Mouse (Mus musculus): ENCODE data around the gene Ltc4s. TPM values are rescaled to one million over a fixed set of nuclear protein-coding genes. Genes with fewer than 3 reads are reported as not detected.

Gene Ltc4s
- polyA plus RNA-seq, 1 experiment from 2014 or later, result 2.6 TPM

- Histone ChIP-seq H3K4me1 (replicated peaks; ENCODE audit: control insufficient read depth, insufficient read depth, low read length) (peaks cover 31% of the 10 kb centered on the region), H3K27me3 (replicated peaks; ENCODE audit: control insufficient read depth, insufficient read depth, low read length) (peaks cover 6% of the 10 kb centered on the region; the same call in 1 of the 2 replicates), H3K27ac (ENCODE audit: low read depth, low read length) (no peak overlapping the region), H3K4me2 (0 out of 2 replicates have a peak overlapping the region, but pooled peaks have one; percentile 6), H3K9me3 (ENCODE audit: control insufficient read depth, low read length) (no peaks in the 10 kb centered on the region), H3K4me3 (ENCODE audit: low read depth, low read length) (no peak overlapping the region), H3K36me3 (ENCODE audit: control insufficient read depth, insufficient read depth, low read length) (no peaks in the 10 kb centered on the region), H3K9ac (ENCODE audit: low read depth, low read length) (no peak overlapping the region)
- 37% methylated on average over 7 of the region's 7 CpGs for WGBS
- DNase-seq (ENCODE audit: low spot score), result no peak
- ATAC-seq (replicated peaks; ENCODE audit: low FRiP score), result no peak
Measured at GRCm38 (mm10) chr11:50240235-50240911, 2.0 kb upstream of the Ltc4s start.

- H3K4me2 ChIP-seq, result peak overlapping the region; percentile 98; the same call in 1 of the 2 replicates
- peaks cover 6% of the 10 kb centered on the region; the same call in 1 of the 2 replicates for H3K27me3 ChIP-seq (replicated peaks; ENCODE audit: control insufficient read depth, insufficient read depth, low read length)
- H3K9ac ChIP-seq (ENCODE audit: low read depth, low read length), result no peak overlapping the region
- DNase-seq (ENCODE audit: low spot score) (no peak), ATAC-seq (replicated peaks; ENCODE audit: low FRiP score) (no peak)
- WGBS, result 76% methylated on average over 9 of the region's 9 CpGs
- H3K4me3 ChIP-seq (ENCODE audit: low read depth, low read length), result no peak overlapping the region
- 0 out of 2 replicates have a peak overlapping the region, but pooled peaks have one; percentile 6 for H3K27ac ChIP-seq (ENCODE audit: low read depth, low read length)
- peaks cover 5% of the 10 kb centered on the region for H3K36me3 ChIP-seq (ENCODE audit: control insufficient read depth, insufficient read depth, low read length)
- peaks cover 31% of the 10 kb centered on the region for H3K4me1 ChIP-seq (replicated peaks; ENCODE audit: control insufficient read depth, insufficient read depth, low read length)
- H3K9me3 ChIP-seq (ENCODE audit: control insufficient read depth, low read length), result no peaks in the 10 kb centered on the region
Measured at GRCm38 (mm10) chr11:50238821-50239791, 690 bp upstream of the Ltc4s start.

- Histone ChIP-seq H3K36me3 (ENCODE audit: control insufficient read depth, insufficient read depth, low read length) (peaks cover 21% of the 10 kb centered on the region), H3K4me3 (ENCODE audit: low read depth, low read length) (peak overlapping the region; percentile 69), H3K27me3 (replicated peaks; ENCODE audit: control insufficient read depth, insufficient read depth, low read length) (peaks cover 6% of the 10 kb centered on the region; the same call in 1 of the 2 replicates), H3K4me1 (replicated peaks; ENCODE audit: control insufficient read depth, insufficient read depth, low read length) (peaks cover 31% of the 10 kb centered on the region), H3K9me3 (ENCODE audit: control insufficient read depth, low read length) (no peaks in the 10 kb centered on the region), H3K4me2 (peak overlapping the region; percentile 98), H3K9ac (ENCODE audit: low read depth, low read length) (peak overlapping the region; percentile 71), H3K27ac (ENCODE audit: low read depth, low read length) (peak overlapping the region; percentile 41; the same call in 1 of the 2 replicates)
- peak; percentile 54 for DNase-seq (ENCODE audit: low spot score)
- 2% methylated on average over 66 of the region's 66 CpGs for WGBS
- peak; percentile 16 for ATAC-seq (replicated peaks; ENCODE audit: low FRiP score)
Measured at GRCm38 (mm10) chr11:50236937-50237835, 1.2 kb downstream of the Ltc4s start.

- Histone ChIP-seq H3K9me3 (ENCODE audit: control insufficient read depth, low read length) (no peaks in the 10 kb centered on the region), H3K4me2 (peak overlapping the region; percentile 98), H3K36me3 (ENCODE audit: control insufficient read depth, insufficient read depth, low read length) (peaks cover 21% of the 10 kb centered on the region), H3K4me1 (replicated peaks; ENCODE audit: control insufficient read depth, insufficient read depth, low read length) (peaks cover 31% of the 10 kb centered on the region), H3K27me3 (replicated peaks; ENCODE audit: control insufficient read depth, insufficient read depth, low read length) (peaks cover 6% of the 10 kb centered on the region; the same call in 1 of the 2 replicates), H3K4me3 (ENCODE audit: low read depth, low read length) (peak overlapping the region; percentile 69), H3K27ac (ENCODE audit: low read depth, low read length) (peak overlapping the region; percentile 41; the same call in 1 of the 2 replicates), H3K9ac (ENCODE audit: low read depth, low read length) (peak overlapping the region; percentile 71)
- under 1% methylated on average over 27 of the region's 27 CpGs for WGBS
- peak; percentile 89 for ATAC-seq (replicated peaks; ENCODE audit: low FRiP score)
- DNase-seq (ENCODE audit: low spot score), result peak; percentile 91
Measured at GRCm38 (mm10) chr11:50236540-50236936, 1.9 kb downstream of the Ltc4s start.

- ATAC-seq (replicated peaks; ENCODE audit: low FRiP score), result no peak
- WGBS, result 91% methylated on average over 25 of the region's 25 CpGs
- Histone ChIP-seq H3K27ac (ENCODE audit: low read depth, low read length) (no peak overlapping the region), H3K9ac (ENCODE audit: low read depth, low read length) (no peak overlapping the region), H3K4me1 (replicated peaks; ENCODE audit: control insufficient read depth, insufficient read depth, low read length) (peaks cover 29% of the 10 kb centered on the region), H3K4me2 (no peak overlapping the region), H3K9me3 (ENCODE audit: control insufficient read depth, low read length) (no peaks in the 10 kb centered on the region), H3K36me3 (ENCODE audit: control insufficient read depth, insufficient read depth, low read length) (peaks cover 24% of the 10 kb centered on the region), H3K27me3 (replicated peaks; ENCODE audit: control insufficient read depth, insufficient read depth, low read length) (peaks cover 6% of the 10 kb centered on the region; the same call in 1 of the 2 replicates), H3K4me3 (ENCODE audit: low read depth, low read length) (no peak overlapping the region)
- DNase-seq (ENCODE audit: low spot score), result no peak
Measured at GRCm38 (mm10) chr11:50234606-50235005, 3.8 kb downstream of the Ltc4s start.

GRCm38 (mm10) chr11:50233993-50234392, 4.4 kb downstream of the Ltc4s start:
- WGBS, result 84% methylated on average over 11 of the region's 11 CpGs
- ATAC-seq (replicated peaks; ENCODE audit: low FRiP score) (no peak), DNase-seq (ENCODE audit: low spot score) (no peak)
- H3K27ac ChIP-seq (ENCODE audit: low read depth, low read length), result no peak overlapping the region
- H3K9me3 ChIP-seq (ENCODE audit: control insufficient read depth, low read length), result no peaks in the 10 kb centered on the region
- H3K4me2 ChIP-seq, result no peak overlapping the region
- H3K27me3 ChIP-seq (replicated peaks; ENCODE audit: control insufficient read depth, insufficient read depth, low read length), result peaks cover 6% of the 10 kb centered on the region; the same call in 1 of the 2 replicates
- no peak overlapping the region for H3K9ac ChIP-seq (ENCODE audit: low read depth, low read length)
- peaks cover 24% of the 10 kb centered on the region for H3K36me3 ChIP-seq (ENCODE audit: control insufficient read depth, insufficient read depth, low read length)
- peaks cover 24% of the 10 kb centered on the region for H3K4me1 ChIP-seq (replicated peaks; ENCODE audit: control insufficient read depth, insufficient read depth, low read length)
- H3K4me3 ChIP-seq (ENCODE audit: low read depth, low read length), result no peak overlapping the region

- ATAC-seq (replicated peaks; ENCODE audit: low FRiP score), result no peak
- peaks cover 27% of the 10 kb centered on the region for H3K36me3 ChIP-seq (ENCODE audit: control insufficient read depth, insufficient read depth, low read length)
- H3K27ac ChIP-seq (ENCODE audit: low read depth, low read length), result no peak overlapping the region
- H3K27me3 ChIP-seq (replicated peaks; ENCODE audit: control insufficient read depth, insufficient read depth, low read length), result peaks cover 6% of the 10 kb centered on the region; the same call in 1 of the 2 replicates
- no peaks in the 10 kb centered on the region for H3K9me3 ChIP-seq (ENCODE audit: control insufficient read depth, low read length)
- DNase-seq (ENCODE audit: low spot score), result no peak
- no peak overlapping the region for H3K4me3 ChIP-seq (ENCODE audit: low read depth, low read length)
- H3K9ac ChIP-seq (ENCODE audit: low read depth, low read length), result no peak overlapping the region
- H3K4me2 ChIP-seq, result no peak overlapping the region
- 89% methylated on average over 13 of the region's 13 CpGs for WGBS
- H3K4me1 ChIP-seq (replicated peaks; ENCODE audit: control insufficient read depth, insufficient read depth, low read length), result peaks cover 25% of the 10 kb centered on the region
Measured at GRCm38 (mm10) chr11:50233022-50233421, 5.4 kb downstream of the Ltc4s start.

GRCm38 (mm10) chr11:50231411-50231810, 7.0 kb downstream of the Ltc4s start:
- Histone ChIP-seq H3K9me3 (ENCODE audit: control insufficient read depth, low read length) (no peaks in the 10 kb centered on the region), H3K4me3 (ENCODE audit: low read depth, low read length) (0 out of 2 replicates have a peak overlapping the region, but pooled peaks have one; percentile 8), H3K27ac (ENCODE audit: low read depth, low read length) (no peak overlapping the region), H3K9ac (ENCODE audit: low read depth, low read length) (no peak overlapping the region), H3K36me3 (ENCODE audit: control insufficient read depth, insufficient read depth, low read length) (peaks cover 27% of the 10 kb centered on the region), H3K4me2 (peak overlapping the region; percentile 52), H3K27me3 (replicated peaks; ENCODE audit: control insufficient read depth, insufficient read depth, low read length) (no peaks in the 10 kb centered on the region), H3K4me1 (replicated peaks; ENCODE audit: control insufficient read depth, insufficient read depth, low read length) (peaks cover 31% of the 10 kb centered on the region)
- no peak for ATAC-seq (replicated peaks; ENCODE audit: low FRiP score)
- WGBS, result 35% methylated on average over 8 of the region's 8 CpGs
- DNase-seq (ENCODE audit: low spot score), result no peak

Data from liver, embryonic 11.5 days (tissue).